Mouse (Mus musculus) cortical plate, adult 2 months (tissue): ENCODE results near the gene Cx3cl1.

ENCODE experiments used
- CTCF ChIP-seq: fragments of 200-500 bp; IDR thresholded peaks from 2 replicates; pipeline ENCODE4 v1.5.1; 2011; ENCODE audit warnings: mild to moderate bottlenecking, control low read depth, low read length; ENCODE audit not compliant: insufficient read depth; ENCODE audit errors: extremely low read depth
- POLR2A ChIP-seq: fragments of 200-500 bp; IDR thresholded peaks from 2 replicates; pipeline ENCODE4 v1.6.1; 2011; ENCODE audit warnings: mild to moderate bottlenecking, low read length, control low read depth; ENCODE audit not compliant: insufficient read depth; ENCODE audit errors: extremely low read depth

DNA sequence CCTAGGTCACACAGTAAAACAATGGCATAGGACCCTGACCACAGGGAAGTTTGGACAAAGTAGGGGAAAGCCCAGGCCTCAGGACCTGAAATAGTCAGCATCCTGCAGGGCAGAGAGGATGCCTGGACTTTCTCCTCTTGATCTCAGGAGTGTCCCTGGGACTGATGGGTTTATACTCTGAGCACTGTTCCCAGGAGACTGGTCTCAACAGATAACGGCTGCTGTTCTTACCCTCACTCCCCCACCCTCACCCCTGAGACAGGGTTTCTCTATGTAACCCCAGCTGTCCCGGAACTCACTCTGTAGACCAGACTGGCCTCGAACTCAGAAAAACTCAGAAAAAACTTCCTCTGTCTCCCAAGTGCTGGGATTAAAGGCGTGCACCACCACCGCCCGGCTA is 36.6 kb downstream of the Cx3cl1 start:
- no peak for TF ChIP-seq CTCF
- no peak for TF ChIP-seq POLR2A
